Mouse (Mus musculus) brown adipose tissue, adult 24 weeks (tissue): ENCODE measurements at regions not wholly inside any gene's neighbourhood (a gene's known extent, or its start where the extent isn't known, plus 50 kb on each side); places are given as distances from the start of the nearest gene placed in this dataset.

ENCODE experiments used
- H3K27ac ChIP-seq: fragments of 200-500 bp; replicated peaks from 2 replicates; pipeline ENCODE4 v1.5.1; 2012; ENCODE audit warnings: low read depth, mild to moderate bottlenecking, low read length
- H3K4me1 ChIP-seq: fragments of 200-500 bp; 2 replicates; pipeline ENCODE4 v1.6.1; 2012; ENCODE audit warnings: low read length, mixed read lengths; ENCODE audit not compliant: control insufficient read depth, insufficient read depth, insufficient read length
- H3K4me3 ChIP-seq: fragments of 200-500 bp; 2 replicates; pipeline ENCODE4 v1.5.1; 2012; ENCODE audit warnings: low read depth, mild to moderate bottlenecking, low read length, moderate library complexity; ENCODE audit not compliant: insufficient read depth

DNA sequence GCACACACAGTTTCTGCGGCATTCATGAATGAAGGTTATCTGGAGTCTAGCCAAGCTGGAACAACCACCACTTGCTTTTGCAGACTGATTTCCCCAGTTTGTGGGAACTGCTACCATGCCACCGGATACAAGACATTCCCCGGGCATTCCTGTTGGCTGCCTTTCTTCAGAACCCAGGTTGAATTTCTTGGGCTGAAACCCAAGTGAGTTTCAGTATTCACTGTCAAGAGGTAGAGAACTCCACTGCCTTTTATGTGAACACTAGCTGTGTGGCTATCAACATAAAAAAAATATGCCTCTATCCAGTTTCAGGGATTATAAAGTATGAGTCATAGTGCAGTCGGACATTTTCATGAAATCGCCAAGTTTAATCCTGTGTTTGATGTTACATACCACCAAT lies 216.3 kb upstream of the A1bg start:
- Histone ChIP-seq H3K4me1 (no peaks in the 10 kb centered on the region), H3K27ac (no peak overlapping the region), H3K4me3 (no peak overlapping the region)

DNA sequence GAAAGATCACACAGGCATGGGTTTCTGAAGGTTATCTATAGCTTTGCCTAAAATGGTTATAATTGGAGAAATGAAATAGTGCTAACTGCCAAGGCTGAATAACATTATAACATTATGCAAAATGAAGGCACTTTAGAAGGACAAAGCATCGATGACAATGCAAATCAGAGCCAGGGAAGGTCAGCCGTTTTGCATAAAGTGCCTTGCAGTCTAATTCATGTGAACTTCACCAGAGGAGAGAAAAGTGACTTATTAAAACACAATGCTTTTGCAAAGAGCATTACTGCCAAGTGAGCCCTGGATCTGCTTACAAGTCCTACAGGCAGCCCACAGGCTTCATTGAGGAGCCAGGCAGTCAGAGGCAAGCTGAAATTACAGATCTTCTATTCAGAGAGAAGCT lies 214.0 kb upstream of the A1bg start:
- Histone ChIP-seq H3K4me3 (no peak overlapping the region), H3K27ac (no peak overlapping the region), H3K4me1 (no peaks in the 10 kb centered on the region)

DNA sequence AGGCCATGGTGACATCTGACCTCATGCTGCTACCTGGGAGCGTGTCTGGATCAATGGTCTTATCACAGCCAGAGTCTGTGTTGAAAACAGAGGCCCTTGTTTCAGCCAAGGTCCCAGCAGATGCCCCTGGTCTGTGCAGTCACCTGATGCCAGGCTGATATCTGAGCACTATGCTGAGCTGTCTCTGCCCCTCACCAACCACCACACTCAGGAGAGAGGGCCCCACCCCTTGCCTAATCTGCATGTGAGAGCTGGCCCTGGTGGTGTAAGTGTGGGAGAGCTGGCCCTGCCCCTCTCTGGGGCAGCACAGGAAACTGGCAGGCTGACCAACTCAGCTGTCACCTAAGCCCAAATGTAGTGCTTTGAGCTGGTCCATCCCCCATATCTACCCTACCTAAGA lies 210.5 kb upstream of the A1bg start:
- Histone ChIP-seq H3K27ac (no peak overlapping the region), H3K4me1 (no peaks in the 10 kb centered on the region), H3K4me3 (no peak overlapping the region)

DNA sequence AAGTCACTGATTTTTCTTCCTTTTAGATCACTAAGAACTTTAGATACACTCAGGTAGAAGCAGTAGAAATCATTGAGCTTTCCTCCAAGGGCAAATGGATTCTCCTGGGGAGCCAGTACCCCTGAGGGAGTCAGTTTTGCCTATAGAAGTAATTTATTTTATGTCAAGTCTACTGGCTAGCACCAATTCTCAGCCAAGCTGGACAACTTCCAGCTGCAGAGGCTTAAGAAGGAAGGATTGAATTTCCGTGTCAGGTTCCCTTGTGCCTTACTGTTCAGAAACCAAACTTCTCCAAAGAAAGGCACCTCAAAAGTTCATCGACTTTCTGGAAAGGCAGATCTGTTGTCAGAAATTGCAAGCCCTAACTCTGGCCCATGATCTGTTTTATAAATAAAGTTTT lies 205.2 kb upstream of the A1bg start:
- Histone ChIP-seq H3K27ac (no peak overlapping the region), H3K4me3 (no peak overlapping the region), H3K4me1 (no peaks in the 10 kb centered on the region)

DNA sequence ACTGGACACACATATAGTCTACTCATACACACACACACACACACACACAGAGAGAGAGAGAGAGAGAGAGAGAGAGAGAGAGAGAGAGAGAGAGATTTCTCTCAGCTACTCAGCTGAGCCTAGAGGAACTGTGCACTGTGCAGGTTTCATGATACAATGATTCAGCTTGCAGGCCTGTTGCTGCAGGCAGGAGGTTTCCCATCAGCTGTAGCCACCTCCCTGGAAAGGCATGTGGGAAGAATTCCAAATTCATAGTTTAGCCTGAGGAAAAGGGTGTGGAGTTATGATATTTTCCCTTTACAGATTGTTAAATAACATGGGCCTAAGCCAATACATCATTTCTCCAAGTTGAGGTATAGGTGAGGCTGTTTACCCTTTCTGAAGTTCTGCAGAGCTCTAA lies 204.3 kb upstream of the A1bg start:
- Histone ChIP-seq H3K27ac (no peak overlapping the region), H3K4me1 (no peaks in the 10 kb centered on the region), H3K4me3 (no peak overlapping the region)

DNA sequence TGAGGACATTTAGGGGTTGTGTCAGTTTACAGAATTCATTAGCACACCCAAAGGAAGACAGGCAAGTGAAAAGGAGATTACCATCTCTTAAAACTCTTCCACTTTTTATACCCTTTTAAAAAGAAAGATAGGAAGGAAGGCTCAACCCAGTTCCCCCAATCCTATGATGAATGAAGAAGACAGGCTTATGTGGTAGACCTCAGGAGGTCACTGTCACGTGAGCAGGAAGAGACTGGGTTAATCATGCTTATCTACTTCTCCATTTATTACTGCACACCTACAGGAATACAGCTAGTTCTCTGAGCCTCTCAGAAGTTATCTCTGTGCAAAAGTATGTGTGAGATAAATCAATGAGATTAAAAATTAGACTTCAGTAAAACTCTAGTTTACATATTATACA lies 194.1 kb upstream of the A1bg start:
- H3K27ac ChIP-seq = no peak overlapping the region
- no peak overlapping the region for H3K4me3 ChIP-seq

DNA sequence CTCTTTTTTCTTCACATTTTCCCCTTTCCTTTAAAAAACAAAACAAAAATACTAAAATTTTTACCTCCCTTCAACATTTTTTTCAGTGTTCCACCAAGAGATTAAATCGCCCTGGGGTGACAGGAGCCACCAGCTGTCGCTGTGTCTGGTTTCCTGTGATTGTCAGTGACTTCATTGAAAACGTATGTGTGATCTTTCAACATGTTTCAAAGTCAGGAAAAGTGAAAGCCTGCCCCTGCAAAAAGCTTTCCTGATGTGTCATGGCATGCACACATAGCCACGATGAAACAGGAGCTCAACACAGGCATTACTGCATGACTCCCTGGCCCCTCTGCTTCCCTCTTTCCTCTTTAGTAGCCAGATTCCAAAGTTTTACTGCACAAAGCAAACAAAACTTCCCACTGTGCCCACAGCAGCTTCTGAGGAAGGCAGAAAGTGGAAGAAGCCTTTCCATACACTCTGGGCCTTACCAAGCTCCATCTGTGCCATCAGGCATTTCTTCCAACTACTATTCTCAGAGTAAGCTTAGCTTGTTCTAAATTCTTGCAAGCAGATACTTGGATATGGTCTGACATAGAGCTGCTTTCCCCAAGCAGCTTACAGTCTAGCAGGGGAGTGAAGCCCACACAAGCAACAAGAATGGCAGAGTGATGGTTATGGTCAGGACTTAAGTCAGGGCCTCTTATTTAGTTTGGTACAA lies 186.8 kb upstream of the A1bg start:
- H3K27ac ChIP-seq = no peak overlapping the region
- no peaks in the 10 kb centered on the region; the same call in 1 of the 2 replicates for H3K4me1 ChIP-seq
- no peak overlapping the region for H3K4me3 ChIP-seq

More for the DNA sequence above, 194.1 kb upstream of the A1bg start:
- H3K4me1 ChIP-seq = no peaks in the 10 kb centered on the region

DNA sequence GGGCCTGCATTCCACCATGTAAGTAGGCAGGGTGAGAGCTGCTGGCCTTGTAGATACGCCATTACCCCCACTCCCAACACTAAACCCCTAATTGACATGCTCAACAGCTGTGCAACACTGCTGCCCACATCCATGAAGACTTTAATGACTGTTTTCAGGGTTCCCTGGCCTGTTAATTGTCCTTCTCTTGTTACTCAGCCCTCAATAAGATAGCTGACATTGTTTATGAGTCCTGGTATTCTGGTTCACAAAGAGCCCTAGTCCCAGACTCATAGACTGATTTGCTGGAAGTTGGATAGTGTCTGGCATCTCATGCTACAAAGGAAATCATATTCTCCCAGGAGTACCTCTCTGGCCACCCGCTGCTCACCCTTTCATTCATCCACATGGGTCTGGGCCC lies 186.1 kb upstream of the A1bg start:
- H3K27ac ChIP-seq = no peak overlapping the region

DNA sequence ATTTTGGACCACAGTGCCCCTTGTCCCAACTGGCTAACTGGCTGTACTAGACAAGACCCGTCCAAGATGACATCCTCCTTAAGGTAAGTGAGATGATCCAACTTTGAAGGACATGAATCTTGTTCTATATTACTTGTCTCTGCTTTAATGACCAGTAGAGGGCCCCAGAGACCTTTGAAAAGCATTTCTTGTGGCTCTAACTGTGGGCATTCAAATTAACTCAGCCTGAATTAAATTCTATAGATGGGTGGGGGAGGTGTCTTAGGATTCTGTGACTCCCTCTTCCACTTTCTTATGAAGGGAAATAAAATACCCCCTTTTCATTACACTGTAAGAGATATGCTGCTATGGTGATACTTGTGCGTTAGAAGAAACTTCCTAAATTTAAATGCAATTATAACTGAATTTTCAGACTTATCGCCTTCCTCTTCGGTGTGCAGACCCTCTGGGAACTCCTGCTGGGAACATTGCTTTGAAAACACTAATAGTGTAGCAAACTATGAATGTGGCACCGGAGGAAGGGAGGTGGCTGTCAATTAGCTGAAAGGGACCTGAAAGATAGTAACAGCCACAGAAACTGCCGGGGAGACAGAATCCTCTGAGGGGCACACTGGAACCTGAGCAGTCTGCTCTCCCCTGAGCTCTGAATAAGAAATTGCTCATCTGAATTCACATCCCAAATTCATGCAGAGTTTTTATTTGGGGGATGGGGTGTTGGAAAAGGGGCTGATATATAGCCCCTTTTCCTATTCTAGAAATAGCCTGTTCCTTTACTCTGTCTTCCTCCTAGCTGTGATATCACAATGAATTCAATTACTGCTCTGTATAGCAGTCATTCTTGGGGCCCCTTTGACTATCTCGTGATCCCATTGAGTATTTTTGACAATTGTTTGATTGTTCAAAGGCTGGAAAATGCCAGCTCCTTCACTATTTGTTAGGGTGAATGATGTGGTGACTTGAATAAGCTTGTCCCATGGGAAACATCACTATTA lies 179.9 kb upstream of the A1bg start:
- no peaks in the 10 kb centered on the region; the same call in 1 of the 2 replicates for H3K4me1 ChIP-seq

More for the DNA sequence above, 186.1 kb upstream of the A1bg start:
- Histone ChIP-seq H3K4me1 (no peaks in the 10 kb centered on the region; the same call in 1 of the 2 replicates), H3K4me3 (no peak overlapping the region)

DNA sequence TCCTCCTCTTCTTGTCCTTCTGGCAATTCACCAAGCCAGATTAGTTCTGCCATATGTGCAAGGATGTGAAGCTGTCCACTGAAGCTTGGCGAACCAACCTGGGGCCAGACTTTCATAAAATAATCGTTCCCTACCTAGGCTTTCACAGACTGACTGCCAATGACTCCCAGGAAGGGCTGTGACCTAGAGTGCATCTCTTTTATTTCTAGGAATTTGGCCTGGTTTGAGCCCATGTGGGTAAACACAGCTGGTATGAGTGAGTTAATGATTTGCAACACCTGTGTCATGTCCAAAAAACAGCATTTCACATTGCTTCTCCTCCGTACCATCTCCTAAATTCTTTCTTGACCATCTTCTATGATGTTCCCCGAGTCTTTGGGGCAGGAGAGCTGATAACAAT lies 178.0 kb upstream of the A1bg start:
- Histone ChIP-seq H3K4me3 (no peak overlapping the region), H3K27ac (no peak overlapping the region), H3K4me1 (no peaks in the 10 kb centered on the region; the same call in 1 of the 2 replicates)

More for the DNA sequence above, 179.9 kb upstream of the A1bg start:
- H3K27ac ChIP-seq = no peak overlapping the region
- no peak overlapping the region for H3K4me3 ChIP-seq

DNA sequence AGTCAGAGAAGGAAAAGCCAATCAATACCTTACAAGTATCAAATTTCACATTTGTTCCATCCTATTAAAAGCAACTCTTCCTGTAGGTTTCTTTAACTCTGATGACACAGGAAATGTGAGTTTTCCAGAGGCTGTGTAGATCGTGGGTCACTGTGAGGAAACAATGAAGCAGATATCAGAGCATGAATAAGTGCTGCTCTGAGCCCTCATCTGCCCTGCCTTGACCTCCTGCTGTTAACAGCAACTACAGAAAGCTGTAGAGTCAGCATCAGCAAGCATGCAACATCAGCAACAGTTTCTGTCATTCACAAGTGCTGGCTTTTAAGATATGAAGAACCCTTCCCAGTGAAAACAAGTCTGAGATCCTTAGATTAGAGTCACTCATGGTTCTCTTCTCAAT lies 176.2 kb upstream of the A1bg start:
- H3K27ac ChIP-seq = no peak overlapping the region
- H3K4me3 ChIP-seq = no peak overlapping the region
- H3K4me1 ChIP-seq = no peaks in the 10 kb centered on the region

DNA sequence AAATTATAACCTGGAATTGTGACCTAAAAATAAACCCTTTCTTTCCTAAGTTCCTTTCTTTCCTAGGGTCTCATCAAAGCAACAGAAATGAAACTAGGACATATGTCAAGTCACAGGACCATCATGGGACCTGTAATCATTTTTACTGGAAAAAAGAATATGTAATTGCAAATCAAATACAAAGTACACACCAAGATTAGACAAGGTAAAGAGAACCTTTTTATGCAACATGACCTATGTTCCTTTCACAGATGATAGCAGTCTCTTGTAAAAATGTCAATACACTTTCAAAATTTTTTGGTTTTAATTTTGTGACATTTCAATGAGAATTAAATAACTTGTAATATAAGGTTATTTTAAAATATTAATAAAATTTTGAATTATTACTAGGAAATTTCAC lies 175.7 kb upstream of the A1bg start:
- H3K4me1 ChIP-seq = no peaks in the 10 kb centered on the region
- H3K4me3 ChIP-seq = no peak overlapping the region
- H3K27ac ChIP-seq = no peak overlapping the region

DNA sequence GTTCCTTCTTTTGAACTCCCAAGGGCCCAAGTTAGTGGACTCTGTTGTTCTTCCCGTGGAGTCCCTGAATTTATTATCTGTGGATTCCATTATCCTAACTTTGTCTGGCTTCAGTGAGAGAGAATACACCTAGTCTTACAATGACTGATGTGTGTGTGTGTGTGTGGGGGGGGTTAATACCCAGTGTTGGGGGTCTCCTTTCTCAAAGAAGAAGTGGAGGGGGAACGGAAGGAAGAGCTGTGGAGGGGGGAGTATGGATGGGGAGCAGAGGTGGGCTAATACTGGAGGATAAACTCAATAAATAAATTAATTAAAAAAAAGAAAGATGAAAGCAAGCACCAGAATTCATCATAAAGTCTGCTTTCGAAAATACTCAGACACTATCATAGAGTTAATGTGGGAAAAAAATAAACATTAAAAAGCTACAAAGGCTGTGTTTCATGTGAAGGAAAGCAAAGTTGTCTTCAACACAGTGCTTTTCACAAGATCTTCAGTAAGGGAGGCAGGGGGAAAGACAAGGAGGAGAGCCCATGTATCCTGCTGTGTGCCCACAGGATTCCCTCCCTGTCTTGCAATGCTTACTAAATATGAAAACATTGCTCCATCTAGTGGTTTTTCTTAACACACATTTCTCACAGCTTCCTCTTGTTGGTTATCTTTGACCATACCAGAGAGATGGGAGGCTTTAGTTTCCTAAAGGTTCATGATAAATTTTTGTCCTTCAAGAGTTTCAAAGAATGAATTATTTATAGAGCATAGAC lies 173.4 kb upstream of the A1bg start:
- H3K27ac ChIP-seq = no peak overlapping the region
- no peaks in the 10 kb centered on the region for H3K4me1 ChIP-seq
- H3K4me3 ChIP-seq = no peak overlapping the region

DNA sequence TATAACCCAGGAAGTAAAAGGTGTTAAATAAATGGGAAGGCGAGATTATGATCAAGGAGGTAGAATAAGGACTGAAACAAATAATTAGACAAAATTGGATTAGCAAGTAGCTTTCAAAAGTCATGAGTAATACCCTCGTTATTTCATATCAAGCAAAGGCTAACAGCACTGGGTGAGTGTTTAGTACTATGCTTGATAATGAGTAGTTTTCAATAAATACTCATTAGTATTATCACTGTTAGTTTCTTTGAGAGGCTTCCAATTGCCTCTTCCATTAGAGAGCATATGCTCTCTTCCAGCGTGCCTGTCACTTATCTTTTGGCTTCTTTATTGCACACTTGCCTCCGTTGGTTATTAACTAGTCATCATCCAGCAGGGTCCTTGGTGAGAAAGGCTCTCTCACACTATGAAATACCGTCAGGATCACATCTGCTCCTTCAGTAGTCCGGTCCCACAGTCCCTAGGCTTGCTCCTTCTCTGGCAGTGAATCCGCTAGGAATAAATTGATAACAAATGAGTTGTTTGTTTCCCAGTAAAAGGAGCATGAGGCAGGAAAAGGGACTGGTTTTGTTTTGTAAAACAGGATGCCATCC lies 132.3 kb upstream of the A1bg start:
- no peak overlapping the region for H3K27ac ChIP-seq
- no peak overlapping the region for H3K4me3 ChIP-seq
- H3K4me1 ChIP-seq = no peaks in the 10 kb centered on the region

DNA sequence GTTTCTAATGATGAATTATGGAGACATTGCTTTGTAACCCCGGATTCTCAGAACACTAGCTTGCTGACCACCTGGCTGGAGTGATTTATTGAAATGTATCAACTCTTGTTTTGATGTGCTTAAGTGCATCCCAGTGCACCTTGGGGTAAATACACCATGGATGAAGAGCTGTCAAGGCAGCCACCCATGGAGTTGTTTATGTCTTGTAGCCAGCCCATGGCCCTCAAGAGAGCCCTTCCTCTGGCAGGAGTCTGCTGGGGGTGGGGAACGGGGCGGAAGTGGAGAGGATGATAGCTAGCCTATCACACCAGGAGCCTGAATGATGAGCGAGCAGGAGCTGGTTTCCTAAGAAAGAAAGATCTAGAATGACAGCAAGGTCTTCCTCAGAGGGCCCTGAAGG lies 128.6 kb upstream of the A1bg start:
- Histone ChIP-seq H3K4me1 (no peaks in the 10 kb centered on the region), H3K27ac (no peak overlapping the region), H3K4me3 (no peak overlapping the region)
